Mouse (Mus musculus) spleen, adult 2 months (tissue): Measurements from ENCODE around the gene Ldlrad3.

Experiments
- CTCF ChIP-seq: fragments of 200-500 bp; IDR thresholded peaks from 2 replicates; pipeline ENCODE4 v1.5.1; 2011; ENCODE audit warnings: mild to moderate bottlenecking, inconsistent platforms; ENCODE audit not compliant: insufficient read depth, insufficient read length, insufficient replicate concordance; ENCODE audit errors: extremely low read depth
- POLR2A ChIP-seq: fragments of 200-500 bp; IDR thresholded peaks from 2 replicates; pipeline ENCODE4 v1.6.1; 2011; ENCODE audit warnings: low read depth, low read length, inconsistent platforms

DNA sequence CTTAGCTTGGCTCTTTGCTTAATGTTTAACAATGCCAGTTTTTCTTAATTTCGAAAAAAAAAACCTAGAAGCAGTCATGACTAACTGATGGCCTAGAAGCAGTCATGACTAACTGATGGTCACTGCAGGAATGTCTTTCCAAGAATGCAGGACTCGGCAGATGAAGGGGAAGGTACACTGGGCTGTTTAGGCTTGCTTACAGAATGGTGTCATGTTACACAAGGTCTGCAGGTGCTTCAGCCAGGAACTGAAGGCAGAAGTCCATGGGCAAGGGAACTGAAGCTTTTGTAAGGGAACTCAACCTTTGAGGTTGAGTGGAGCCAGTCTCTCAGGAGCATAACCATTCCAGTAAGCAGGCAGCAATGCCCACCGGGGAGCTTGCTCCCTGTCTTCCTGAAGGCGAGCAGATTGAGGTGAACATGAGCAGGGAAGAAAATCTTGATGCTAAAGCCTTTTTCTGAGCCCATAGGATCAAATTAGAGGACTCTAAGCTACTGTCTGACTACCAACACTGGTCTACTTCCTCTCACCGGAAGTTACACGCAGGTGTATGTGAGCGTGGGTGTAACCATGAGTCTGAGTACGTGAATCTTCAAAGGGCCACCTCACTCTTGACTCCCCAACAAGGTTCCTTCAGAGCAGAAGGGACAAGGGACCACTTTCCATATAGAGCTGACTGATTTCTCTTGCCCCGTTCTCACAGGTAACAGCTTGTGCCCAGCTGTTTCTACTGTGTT is 193.4 kb downstream of the Ldlrad3 start:
- no peak; the same call in 1 of the 2 replicates for TF ChIP-seq POLR2A
- TF ChIP-seq CTCF: no peak
